Mouse (Mus musculus): ENCODE measurements around the gene Mast3. TPM values are rescaled to one million over a fixed set of nuclear protein-coding genes. Genes with fewer than 3 reads are reported as not detected.

The Mast3 gene
- polyA plus RNA-seq, 1 experiment from 2014 or later, result 15.8 TPM

DNA sequence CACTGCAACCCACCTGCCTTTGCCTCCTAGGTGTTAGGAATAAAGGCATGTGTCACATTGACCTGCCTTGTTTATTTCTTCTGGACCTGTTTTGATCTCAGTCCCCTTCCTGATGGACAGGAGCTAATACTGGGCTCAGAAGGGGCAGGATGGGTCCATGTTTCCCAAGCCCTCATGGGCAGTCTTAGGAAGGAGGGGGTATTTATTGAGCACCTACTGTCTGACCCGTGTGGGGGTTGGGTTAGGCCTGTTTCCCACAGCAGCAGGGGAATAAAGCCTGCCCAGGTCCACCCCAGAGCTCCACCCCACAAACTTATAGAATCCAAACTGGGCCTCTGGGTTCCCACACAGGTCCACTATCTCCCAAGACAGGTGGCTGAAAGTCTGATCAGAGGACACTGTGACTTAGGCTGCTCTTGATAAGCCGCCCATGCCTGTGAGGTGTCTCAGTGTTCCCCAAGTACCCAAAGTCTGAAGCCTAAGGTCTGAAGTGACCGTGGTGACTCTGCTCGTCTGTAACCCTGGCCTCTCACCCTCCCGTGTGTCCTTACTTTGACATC, 38.4 kb upstream of the Mast3 start:
- ATAC-seq, result no peak
- WGBS, result 89% methylated on average over 5 of the region's 5 CpGs
- Histone ChIP-seq H3K4me2 (no peak overlapping the region), H3K27me3 (0 out of 2 replicates have a peak, but pooled peaks cover 4% of the 10 kb centered on the region), H3K4me1 (peaks cover 26% of the 10 kb centered on the region), H3K9me3 (replicated peaks) (no peaks in the 10 kb centered on the region), H3K27ac (no peak overlapping the region), H3K4me3 (no peak overlapping the region), H3K36me3 (ENCODE audit: poor library complexity, severe bottlenecking) (0 out of 2 replicates have a peak, but pooled peaks cover 3% of the 10 kb centered on the region), H3K9ac (no peak overlapping the region)

GRCm38 (mm10) chr8:70842484-70842883, 37.6 kb upstream of the Mast3 start:
- Histone ChIP-seq H3K36me3 (ENCODE audit: poor library complexity, severe bottlenecking) (no peaks in the 10 kb centered on the region), H3K4me3 (no peak overlapping the region), H3K4me2 (no peak overlapping the region), H3K9me3 (replicated peaks) (no peaks in the 10 kb centered on the region), H3K27ac (no peak overlapping the region; the same call in 1 of the 2 replicates), H3K27me3 (0 out of 2 replicates have a peak, but pooled peaks cover 4% of the 10 kb centered on the region), H3K4me1 (peaks cover 27% of the 10 kb centered on the region), H3K9ac (no peak overlapping the region)
- no peak for ATAC-seq
- WGBS, result 70% methylated on average over 25 of the region's 25 CpGs

GRCm38 (mm10) chr8:70841147-70842072, 36.6 kb upstream of the Mast3 start:
- no peak overlapping the region for H3K4me2 ChIP-seq
- no peak overlapping the region for H3K9ac ChIP-seq
- H3K4me3 ChIP-seq, result no peak overlapping the region
- peaks cover 27% of the 10 kb centered on the region for H3K4me1 ChIP-seq
- no peak for ATAC-seq
- WGBS, result 43% methylated on average over 22 of the region's 22 CpGs
- 0 out of 2 replicates have a peak, but pooled peaks cover 4% of the 10 kb centered on the region for H3K27me3 ChIP-seq
- H3K36me3 ChIP-seq (ENCODE audit: poor library complexity, severe bottlenecking), result 0 out of 2 replicates have a peak, but pooled peaks cover 4% of the 10 kb centered on the region
- no peak overlapping the region for H3K27ac ChIP-seq
- H3K9me3 ChIP-seq (replicated peaks), result no peaks in the 10 kb centered on the region

DNA sequence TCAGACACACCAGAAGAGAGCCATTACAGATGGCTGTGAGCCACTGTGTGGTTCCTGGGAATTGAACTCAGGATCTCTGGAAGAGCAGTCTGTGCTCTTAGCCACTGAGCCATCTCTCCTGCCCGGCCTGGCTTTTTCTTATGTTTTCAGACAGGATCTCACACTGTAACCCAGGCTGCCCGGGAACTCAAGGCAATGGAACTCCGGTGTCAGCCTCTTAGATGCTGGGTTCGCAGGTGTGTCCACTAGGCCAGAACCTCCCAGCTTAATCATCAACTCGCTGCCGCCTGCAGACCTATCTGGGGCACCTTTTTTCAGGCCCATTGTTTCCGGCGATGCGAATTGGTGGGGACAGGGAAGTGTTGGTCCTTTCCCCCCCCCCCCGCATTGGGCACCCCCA, 35.7 kb upstream of the Mast3 start:
- Histone ChIP-seq H3K9ac (no peak overlapping the region), H3K27me3 (0 out of 2 replicates have a peak, but pooled peaks cover 4% of the 10 kb centered on the region), H3K4me3 (0 out of 2 replicates have a peak overlapping the region, but pooled peaks have one; percentile 68), H3K9me3 (replicated peaks) (no peaks in the 10 kb centered on the region), H3K27ac (no peak overlapping the region), H3K36me3 (ENCODE audit: poor library complexity, severe bottlenecking) (peaks cover 12% of the 10 kb centered on the region), H3K4me1 (peaks cover 27% of the 10 kb centered on the region), H3K4me2 (no peak overlapping the region)
- ATAC-seq, result no peak
- 55% methylated on average over 10 of the region's 10 CpGs for WGBS

DNA sequence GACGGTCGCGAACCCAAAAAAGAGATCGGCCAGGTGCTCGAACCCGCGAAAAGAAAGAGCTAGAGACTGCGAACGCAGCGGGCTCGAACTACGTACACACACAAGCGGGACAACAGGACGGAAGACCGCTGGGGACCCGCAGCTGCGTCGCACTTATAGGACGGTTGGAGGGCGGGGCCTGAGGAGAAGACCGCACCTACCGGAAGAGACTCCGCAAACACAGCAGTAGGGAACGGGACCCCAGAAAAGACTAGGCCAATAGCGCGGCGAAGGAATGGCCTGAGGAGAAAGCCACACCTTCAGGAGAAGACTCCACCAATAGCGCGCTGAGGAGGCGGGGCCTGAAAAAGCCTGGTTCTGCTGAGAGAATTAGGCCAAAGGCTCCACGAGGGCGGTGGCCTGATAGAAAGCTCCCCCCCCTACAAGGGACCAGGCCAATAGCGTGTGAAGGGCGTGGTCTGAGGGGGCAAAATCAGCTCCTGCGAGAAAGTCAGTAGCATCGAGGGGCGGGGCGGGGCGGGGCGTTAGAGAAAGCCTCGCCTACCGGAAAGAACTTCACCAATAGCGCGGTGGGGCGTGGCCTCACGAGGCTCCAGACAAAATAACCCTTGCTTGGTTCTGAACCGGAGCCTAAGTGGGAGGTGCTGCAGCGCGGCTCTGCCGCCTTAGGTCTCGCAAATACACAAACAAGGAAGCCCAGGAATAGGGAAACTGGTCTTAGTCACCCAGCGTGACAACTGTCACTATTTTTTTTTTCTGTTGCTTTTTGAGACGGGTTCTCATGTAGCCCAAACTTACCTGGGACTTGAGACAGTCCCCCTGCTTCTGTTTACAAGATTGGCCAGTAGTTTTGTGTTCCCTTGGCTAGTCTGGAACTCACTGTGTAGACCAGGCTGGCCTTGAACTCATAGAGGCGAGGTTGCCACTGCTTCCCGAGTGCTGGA, 34.8 kb upstream of the Mast3 start, which contains the start of gene Arrdc2:
Gene Arrdc2, minus strand, starts transcription at position 313 of the 944 bp plus-strand sequence.
- H3K9me3 ChIP-seq (replicated peaks), result no peaks in the 10 kb centered on the region
- peak within 1 kb of the TSS; percentile 68 for H3K4me3 ChIP-seq
- H3K27me3 ChIP-seq, result 0 out of 2 replicates have a peak, but pooled peaks cover 4% of the 10 kb centered on the region
- peak; percentile 97 for ATAC-seq
- peak within 1 kb of the TSS; percentile 80 for H3K4me2 ChIP-seq
- WGBS, result 2% methylated on average over 54 of the region's 55 CpGs
- peaks cover 21% of the 10 kb centered on the region for H3K36me3 ChIP-seq (ENCODE audit: poor library complexity, severe bottlenecking)
- H3K9ac ChIP-seq, result peak within 1 kb of the TSS; percentile 77
- H3K4me1 ChIP-seq, result peaks cover 25% of the 10 kb centered on the region
- H3K27ac ChIP-seq, result peak within 1 kb of the TSS; percentile 78

DNA sequence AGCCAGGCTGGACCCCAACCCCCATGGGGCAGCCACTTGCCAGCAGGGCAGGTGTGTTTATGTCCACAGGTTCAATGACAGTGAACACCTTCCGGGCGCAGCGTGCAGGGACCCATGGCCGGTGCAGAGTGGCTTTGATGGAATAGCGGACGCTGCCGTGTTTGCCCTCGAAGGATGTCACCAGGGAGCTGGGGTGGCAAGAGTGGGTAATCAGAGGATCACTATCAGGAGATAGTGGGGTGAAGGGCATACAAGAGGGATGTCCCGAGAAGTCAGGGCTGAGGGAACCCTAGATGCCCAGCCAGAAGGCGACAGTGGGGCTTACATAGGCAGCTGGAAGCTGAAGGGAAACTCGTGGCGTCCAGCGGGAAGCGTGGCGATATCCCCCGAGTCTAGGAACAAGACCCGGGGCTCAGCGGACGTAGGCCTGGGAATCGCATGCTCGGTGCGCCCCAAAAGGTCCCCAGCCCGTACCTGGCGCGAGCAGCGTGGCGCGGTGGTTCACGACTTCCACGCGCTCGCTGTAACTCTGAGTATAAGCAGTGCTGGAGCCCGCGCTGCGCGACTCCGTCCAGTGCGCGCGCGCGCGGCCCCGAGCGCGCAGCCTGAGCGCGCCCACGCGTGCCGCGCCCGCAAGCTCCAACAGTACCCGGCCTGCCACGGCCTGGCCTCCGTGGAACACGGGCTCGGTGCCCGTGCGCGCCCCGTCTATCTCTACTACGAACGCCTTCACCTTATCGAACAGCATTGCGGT, 34.0 kb upstream of the Mast3 start:
- H3K9me3 ChIP-seq (replicated peaks), result no peaks in the 10 kb centered on the region
- peaks cover 21% of the 10 kb centered on the region for H3K36me3 ChIP-seq (ENCODE audit: poor library complexity, severe bottlenecking)
- peak overlapping the region; percentile 78 for H3K27ac ChIP-seq
- ATAC-seq, result peak; percentile 42
- WGBS, result 2% methylated on average over 64 of the region's 66 CpGs
- H3K4me3 ChIP-seq, result peak overlapping the region; percentile 68
- peak overlapping the region; percentile 77 for H3K9ac ChIP-seq
- H3K4me2 ChIP-seq, result peak overlapping the region; percentile 80
- H3K4me1 ChIP-seq, result peaks cover 19% of the 10 kb centered on the region
- 0 out of 2 replicates have a peak, but pooled peaks cover 4% of the 10 kb centered on the region for H3K27me3 ChIP-seq

GRCm38 (mm10) chr8:70836666-70837065, 31.8 kb upstream of the Mast3 start:
- Histone ChIP-seq H3K4me2 (no peak overlapping the region), H3K9me3 (replicated peaks) (no peaks in the 10 kb centered on the region), H3K27me3 (no peaks in the 10 kb centered on the region), H3K4me1 (peaks cover 31% of the 10 kb centered on the region), H3K27ac (no peak overlapping the region), H3K36me3 (ENCODE audit: poor library complexity, severe bottlenecking) (peaks cover 21% of the 10 kb centered on the region), H3K9ac (no peak overlapping the region), H3K4me3 (no peak overlapping the region)
- WGBS, result 89% methylated on average over 12 of the region's 12 CpGs
- no peak for ATAC-seq

DNA sequence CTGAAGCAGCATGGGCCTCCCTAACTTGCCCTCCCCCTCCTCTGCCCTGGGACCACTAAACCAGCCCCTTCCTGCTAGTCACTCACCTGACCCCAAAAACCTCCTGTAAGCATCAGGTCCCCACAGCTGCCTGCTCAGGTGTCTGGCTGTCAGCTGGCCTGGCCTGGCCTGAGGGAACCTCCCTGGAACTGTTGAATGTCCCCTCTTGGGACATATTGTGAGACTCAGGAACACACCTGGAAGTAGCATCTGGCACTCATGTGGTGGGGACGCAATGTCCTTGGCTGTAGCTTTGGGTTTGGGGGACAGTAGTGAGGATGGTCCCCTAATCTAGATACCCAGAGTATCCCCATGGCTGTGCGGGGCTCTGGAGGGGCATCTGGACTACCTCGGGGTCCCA, 29.2 kb upstream of the Mast3 start:
- ATAC-seq, result no peak
- no peak overlapping the region for H3K27ac ChIP-seq
- H3K9me3 ChIP-seq (replicated peaks), result no peaks in the 10 kb centered on the region
- H3K36me3 ChIP-seq (ENCODE audit: poor library complexity, severe bottlenecking), result peaks cover 21% of the 10 kb centered on the region
- WGBS, result 93% methylated on average over 3 of the region's 3 CpGs
- H3K4me1 ChIP-seq, result peaks cover 20% of the 10 kb centered on the region
- H3K4me2 ChIP-seq, result no peak overlapping the region
- no peaks in the 10 kb centered on the region for H3K27me3 ChIP-seq
- no peak overlapping the region for H3K4me3 ChIP-seq
- no peak overlapping the region for H3K9ac ChIP-seq

DNA sequence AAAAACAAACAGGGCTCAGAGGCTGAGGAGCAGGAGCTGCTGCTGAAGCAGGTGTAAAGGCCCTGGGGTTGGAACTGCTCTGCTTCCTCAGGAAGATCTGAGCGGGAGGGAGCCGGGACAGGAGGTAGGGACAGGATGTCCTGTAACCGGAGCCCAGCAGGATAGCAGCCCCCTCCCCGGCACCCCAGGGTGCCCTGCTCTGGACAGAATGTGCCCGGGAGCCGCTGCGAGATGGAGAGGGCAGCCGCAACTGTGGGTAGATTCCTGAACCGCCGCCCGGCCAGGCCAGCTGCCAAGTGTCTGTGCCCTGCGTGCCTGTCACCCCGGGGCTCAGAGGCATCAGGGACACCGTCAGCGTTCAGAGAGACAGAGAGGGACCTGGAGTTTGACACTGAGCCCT, 28.7 kb upstream of the Mast3 start:
- H3K36me3 ChIP-seq (ENCODE audit: poor library complexity, severe bottlenecking), result peaks cover 21% of the 10 kb centered on the region
- peak overlapping the region; percentile 13; the same call in 1 of the 2 replicates for H3K9ac ChIP-seq
- no peak overlapping the region for H3K4me2 ChIP-seq
- no peaks in the 10 kb centered on the region for H3K27me3 ChIP-seq
- 58% methylated on average over 15 of the region's 15 CpGs for WGBS
- no peaks in the 10 kb centered on the region for H3K9me3 ChIP-seq (replicated peaks)
- ATAC-seq, result 0 out of 2 replicates have a peak, but pooled peaks have one; percentile 12
- no peak overlapping the region for H3K27ac ChIP-seq
- no peak overlapping the region for H3K4me3 ChIP-seq
- peaks cover 14% of the 10 kb centered on the region for H3K4me1 ChIP-seq

DNA sequence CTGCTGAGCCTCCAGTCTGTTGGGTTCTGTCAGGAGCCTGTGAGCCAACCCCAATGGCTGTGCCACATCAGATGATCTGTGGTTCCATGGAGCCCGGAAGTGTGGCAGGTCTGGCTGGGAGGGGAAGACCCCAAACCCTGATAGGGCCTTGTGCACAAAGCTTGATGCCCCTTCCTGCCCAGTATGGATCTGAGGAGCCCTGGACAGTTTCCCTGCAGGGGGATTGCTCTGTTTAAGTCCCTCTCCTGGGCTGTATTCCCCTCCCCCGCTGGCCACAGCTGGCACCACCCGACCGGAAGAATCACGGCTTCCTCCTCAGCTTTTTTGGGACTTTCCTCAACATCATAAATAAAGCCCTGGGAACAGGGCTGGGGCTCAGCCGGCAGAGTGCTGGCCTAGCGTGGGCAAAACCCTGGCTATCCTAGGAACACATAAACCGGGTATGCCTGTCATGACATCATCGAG, 28.2 kb upstream of the Mast3 start:
- Histone ChIP-seq H3K4me3 (no peak overlapping the region), H3K4me1 (peaks cover 12% of the 10 kb centered on the region), H3K27ac (no peak overlapping the region; the same call in 1 of the 2 replicates), H3K9me3 (replicated peaks) (no peaks in the 10 kb centered on the region), H3K9ac (peak overlapping the region; percentile 13; the same call in 1 of the 2 replicates), H3K36me3 (ENCODE audit: poor library complexity, severe bottlenecking) (peaks cover 21% of the 10 kb centered on the region), H3K27me3 (no peaks in the 10 kb centered on the region), H3K4me2 (no peak overlapping the region)
- ATAC-seq, result no peak
- 62% methylated on average over 9 of the region's 9 CpGs for WGBS

GRCm38 (mm10) chr8:70832371-70832770, 27.5 kb upstream of the Mast3 start:
- Histone ChIP-seq H3K4me2 (no peak overlapping the region), H3K9me3 (replicated peaks) (no peaks in the 10 kb centered on the region), H3K36me3 (ENCODE audit: poor library complexity, severe bottlenecking) (peaks cover 21% of the 10 kb centered on the region), H3K27ac (no peak overlapping the region), H3K4me1 (peaks cover 12% of the 10 kb centered on the region), H3K4me3 (no peak overlapping the region), H3K9ac (no peak overlapping the region), H3K27me3 (no peaks in the 10 kb centered on the region)
- WGBS, result 68% methylated on average over 11 of the region's 11 CpGs
- no peak for ATAC-seq

All from forebrain, embryonic 13.5 days (tissue).